10 mouse cellular contexts compared by ENCODE assay signal in genomic region chr10:102444912-102445556, GRCm38 (mm10). TPM values are rescaled to one million over a fixed set of nuclear protein-coding genes. Genes with fewer than 3 reads are reported as not detected.
DNase-seq lines count a peak whose midpoint lies in the region; ATAC-seq and TF ChIP-seq lines count a peak whose summit lies in the region.
"Had no signal": no experiment of that assay in that cellular context is flagged by ENCODE, and none has a peak within 500 bp of the region (broad histone marks: within the 10 kb centered on the region; RNA-seq: fewer than 3 reads in every experiment).

No protein-coding gene starts in this region.

- no peak for TF ChIP-seq POLR2A in kidney, adult 2 months (IDR thresholded peaks at IDR 0.05; ENCODE audit: low read depth, low read length)

- intact Hi-C loops in gastrocnemius, adult 2 months (cut with DNase I): no loop called here

- no peaks in the 10 kb centered on the region for H3K27me3 ChIP-seq in embryonic facial prominence, embryonic 14.5 days (replicated peaks; ENCODE audit: control insufficient read depth, insufficient read depth, low read length)
- H3K27me3 ChIP-seq in kidney, adult 2 months (replicated peaks; ENCODE audit: control insufficient read depth, insufficient read depth, low read length): no peaks in the 10 kb centered on the region

- 23% methylated on average over 2 of the region's 2 CpGs for WGBS in embryonic facial prominence, embryonic 14.5 days
- WGBS in kidney, adult 2 months: 30% methylated on average over 2 of the region's 2 CpGs

- H3K27ac ChIP-seq in gastrocnemius, adult 2 months: no peak overlapping the region
- H3K27ac ChIP-seq in embryonic facial prominence, embryonic 14.5 days (replicated peaks; ENCODE audit: low read depth, low read length): no peak overlapping the region
- no peak overlapping the region for H3K27ac ChIP-seq in kidney, adult 2 months (ENCODE audit: insufficient read depth, low read depth, low read length)

- H3K4me3 ChIP-seq in gastrocnemius, adult 2 months: no peak overlapping the region
- no peak overlapping the region for H3K4me3 ChIP-seq in embryonic facial prominence, embryonic 14.5 days (ENCODE audit: low read depth, low read length)
- H3K4me3 ChIP-seq in kidney, adult 2 months (ENCODE audit: insufficient read depth, low read depth, low read length): no peak overlapping the region

- TF ChIP-seq CTCF in gastrocnemius, adult 2 months (IDR thresholded peaks at IDR 0.05): peak; percentile 41
- TF ChIP-seq CTCF in kidney, adult 2 months (conservative IDR thresholded peaks at IDR 0.05; ENCODE audit: insufficient read depth, insufficient read length, low read depth, low read length): no peak

- no peaks in the 10 kb centered on the region for H3K36me3 ChIP-seq in embryonic facial prominence, embryonic 14.5 days (ENCODE audit: control insufficient read depth, insufficient read depth, low read length)
- H3K36me3 ChIP-seq in kidney, adult 2 months (ENCODE audit: control insufficient read depth, insufficient read depth, low read length): no peaks in the 10 kb centered on the region

- H3K4me2 ChIP-seq in embryonic facial prominence, embryonic 14.5 days (ENCODE audit: low read depth, low read length): no peak overlapping the region

- ATAC-seq in embryonic facial prominence, embryonic 14.5 days (ENCODE audit: low read depth): peak; percentile 53; the same call in 1 of the 2 replicates
- ATAC-seq in megakaryocyte, adult 5-6 weeks (ENCODE audit: poor library complexity, severe bottlenecking): peak; percentile 49; the same call in 1 of the 2 replicates

- no peaks in the 10 kb centered on the region for H3K9me3 ChIP-seq in embryonic facial prominence, embryonic 14.5 days (ENCODE audit: control insufficient read depth, low read length)

- no peak for DNase-seq in gastrocnemius, adult 2 months
- no peak for DNase-seq in gastrocnemius, postnatal 4 days (ENCODE audit: low spot score in 2 of 2)
- peak; percentile 35 for DNase-seq in 416B (ENCODE audit: low read depth)
- peak; percentile 12 for DNase-seq in embryonic facial prominence, embryonic 14.5 days (ENCODE audit: low spot score)
- DNase-seq in natural killer cell, adult 2 months (ENCODE audit: low spot score in 2 of 2): no peak
- DNase-seq in urinary bladder, postnatal 10 days (ENCODE audit: low spot score): no peak
- DNase-seq in kidney, adult 2 months: no peak
- DNase-seq: kidney, postnatal 4 days; lung, adult 18-20 months had no signal

- H3K9ac ChIP-seq in embryonic facial prominence, embryonic 14.5 days (ENCODE audit: low read depth, low read length): no peak overlapping the region

- no peaks in the 10 kb centered on the region for H3K4me1 ChIP-seq in embryonic facial prominence, embryonic 14.5 days (ENCODE audit: control insufficient read depth, insufficient read depth, low read length)
- no peaks in the 10 kb centered on the region for H3K4me1 ChIP-seq in kidney, adult 2 months (ENCODE audit: control insufficient read depth, insufficient read depth, low read length)

RNA-seq across cellular contexts. Expression of gene Nts, which starts 45.3 kb away (rescaled TPM):
- total RNA-seq in gastrocnemius, adult 2 months (2021): not detected
- total RNA-seq in gastrocnemius, postnatal 4 days (2021): 1 to 10 TPM in 1 of 2 experiments, under 1 TPM in 1; 0.86 to 1.1 TPM
- polyA plus RNA-seq in embryonic facial prominence, embryonic 14.5 days (2014; fragmentation: Nextera tagmentation; extraction: Ambion mirVana): 3.6 and 4.7 TPM in 2 replicates
- total RNA-seq in megakaryocyte, adult 5-6 weeks (2015): not detected in 2 replicates
- total RNA-seq in megakaryocyte, adult 5-6 weeks (2017): not detected in 2 replicates
- 0.11 TPM in 1 of 2 replicates, not detected in the other for polyA plus RNA-seq in kidney, adult 2 months (2012; rRNA removed)

Comparison
In these comparisons a context has a peak if more than half of its experiments do, and no peak if none do; other contexts are left out.
1. DNase-seq: peak in 416B (single experiment) and embryonic facial prominence, embryonic 14.5 days (single experiment); none in gastrocnemius, adult 2 months (single experiment), gastrocnemius, postnatal 4 days (0 of 2), natural killer cell, adult 2 months (0 of 2), urinary bladder, postnatal 10 days (single experiment) and kidney, adult 2 months (single experiment).